Mouse (Mus musculus) hindbrain, embryonic 12.5 days (tissue): ENCODE measurements at regions not wholly inside any gene's neighbourhood (a gene's known extent, or its start where the extent isn't known, plus 50 kb on each side); places are given as distances from the start of the nearest gene placed in this dataset.

ENCODE experiments used
- ATAC-seq: fragments of 200-750 bp; cut with Nextera tagmentation; 2 replicates; pipeline ENCODE4 v1.8.0; 2017; ENCODE audit warnings: moderate TSS enrichment; ENCODE audit not compliant: low FRiP score
- H3K27ac ChIP-seq: fragments of 300-500 bp; sonication (generic); 2 replicates; pipeline ENCODE4 v1.5.1; 2016; ENCODE audit warnings: mild to moderate bottlenecking
- H3K27me3 ChIP-seq: fragments of 300-500 bp; sonication (generic); 2 replicates; pipeline ENCODE4 v1.6.1; 2016; ENCODE audit warnings: mild to moderate bottlenecking
- H3K36me3 ChIP-seq: fragments of 300-500 bp; sonication (generic); 2 replicates; pipeline ENCODE4 v1.6.1; 2016; ENCODE audit warnings: mild to moderate bottlenecking
- H3K4me1 ChIP-seq: fragments of 300-500 bp; sonication (generic); 2 replicates; pipeline ENCODE4 v1.6.1; 2016
- H3K4me2 ChIP-seq: fragments of 300-500 bp; sonication (generic); replicated peaks from 2 replicates; pipeline ENCODE4 v1.6.1; 2016; ENCODE audit warnings: mild to moderate bottlenecking
- H3K4me3 ChIP-seq: fragments of 300-500 bp; sonication (generic); 2 replicates; pipeline ENCODE4 v1.5.1; 2016; ENCODE audit warnings: mild to moderate bottlenecking
- H3K9ac ChIP-seq: fragments of 300-500 bp; sonication (generic); 2 replicates; pipeline ENCODE4 v1.6.1; 2016; ENCODE audit warnings: mild to moderate bottlenecking, moderate library complexity
- H3K9me3 ChIP-seq: fragments of 300-500 bp; sonication (generic); replicated peaks from 2 replicates; pipeline ENCODE4 v1.6.1; 2016; ENCODE audit warnings: mild to moderate bottlenecking
- WGBS: fragments of 180-500 bp; shearing (Covaris S2); methylation state at CpG from one replicate; pipeline ENCODE4 v1.1.7; 2016; 5-methylcytosine and 5-hydroxymethylcytosine counted together

DNA sequence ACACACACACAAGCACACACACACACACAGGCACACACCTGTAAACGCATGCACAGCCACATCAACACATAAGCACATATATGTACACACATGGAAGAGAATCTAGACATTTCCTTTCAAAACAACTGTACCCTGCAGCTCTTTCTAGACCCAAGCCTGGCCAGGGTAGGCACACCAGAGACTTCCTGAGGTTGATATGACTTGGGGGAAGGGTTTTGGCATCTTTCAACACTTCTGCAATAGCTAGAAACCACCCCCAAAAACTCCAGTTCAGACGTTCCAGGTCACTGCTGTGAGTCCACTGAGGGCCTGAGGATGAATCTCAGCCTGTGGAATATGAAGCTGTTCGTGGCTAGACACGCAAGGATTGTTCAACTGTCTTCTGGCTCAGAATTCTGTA is 632.6 kb downstream of the Insc start:
- Histone ChIP-seq H3K9me3 (no peaks in the 10 kb centered on the region; the same call in 1 of the 2 replicates), H3K4me2 (no peak overlapping the region), H3K27me3 (no peaks in the 10 kb centered on the region; the same call in 1 of the 2 replicates), H3K4me3 (no peak overlapping the region), H3K9ac (no peak overlapping the region), H3K4me1 (peaks cover 2% of the 10 kb centered on the region), H3K36me3 (no peaks in the 10 kb centered on the region), H3K27ac (no peak overlapping the region)
- no peak for ATAC-seq
- 82% methylated on average over 4 of the region's 4 CpGs for WGBS

DNA sequence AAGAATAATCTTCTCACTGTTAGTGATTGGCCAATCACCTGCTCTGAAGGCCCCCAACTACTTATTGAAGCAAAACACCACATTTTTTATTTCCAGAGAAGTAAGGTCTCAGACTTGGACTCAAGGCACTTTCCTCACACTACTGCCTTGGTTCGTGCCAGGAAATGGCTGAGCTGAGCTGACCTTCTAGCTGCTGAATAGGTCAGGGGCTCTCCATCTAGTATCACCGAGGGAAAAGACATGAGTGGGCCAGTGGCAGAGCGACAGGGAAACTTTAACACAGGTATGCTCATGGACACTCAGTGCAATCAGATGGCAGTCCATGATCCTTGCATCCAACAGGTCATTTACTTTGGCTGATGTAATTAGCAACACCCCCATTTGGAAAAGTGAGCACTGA is 635.3 kb downstream of the Insc start:
- no peak overlapping the region for H3K9ac ChIP-seq
- peaks cover 6% of the 10 kb centered on the region for H3K4me1 ChIP-seq
- no peak overlapping the region for H3K4me3 ChIP-seq
- no peak overlapping the region for H3K4me2 ChIP-seq
- no peaks in the 10 kb centered on the region; the same call in 1 of the 2 replicates for H3K9me3 ChIP-seq
- ATAC-seq, result no peak
- no peaks in the 10 kb centered on the region for H3K36me3 ChIP-seq
- no peaks in the 10 kb centered on the region; the same call in 1 of the 2 replicates for H3K27me3 ChIP-seq
- no peak overlapping the region for H3K27ac ChIP-seq
- WGBS, result 81% methylated on average over 3 of the region's 3 CpGs

DNA sequence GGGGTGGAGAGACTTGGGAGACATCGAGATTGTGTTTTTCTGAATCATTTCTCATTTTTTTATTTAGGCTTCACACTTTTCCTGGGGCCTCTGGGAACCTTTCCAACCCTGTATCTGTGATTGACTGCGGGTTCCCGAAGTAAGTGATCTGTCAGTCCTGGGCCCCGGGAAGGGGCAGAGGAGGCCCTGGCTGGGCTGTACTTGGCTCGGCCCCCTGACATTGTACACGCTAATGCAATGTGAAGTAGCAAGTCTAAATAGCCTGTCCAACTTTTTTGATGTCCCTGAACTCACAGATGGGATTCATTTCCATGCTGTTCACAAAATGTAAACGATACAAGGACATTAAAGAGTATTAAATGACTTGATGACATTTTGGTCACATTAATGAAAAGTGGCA is 636.1 kb downstream of the Insc start:
- H3K4me1 ChIP-seq, result peaks cover 6% of the 10 kb centered on the region
- no peak overlapping the region for H3K4me3 ChIP-seq
- no peak overlapping the region for H3K9ac ChIP-seq
- no peaks in the 10 kb centered on the region; the same call in 1 of the 2 replicates for H3K9me3 ChIP-seq
- 58% methylated on average over 7 of the region's 7 CpGs for WGBS
- no peak overlapping the region for H3K4me2 ChIP-seq
- no peak overlapping the region for H3K27ac ChIP-seq
- no peaks in the 10 kb centered on the region; the same call in 1 of the 2 replicates for H3K27me3 ChIP-seq
- ATAC-seq, result no peak
- no peaks in the 10 kb centered on the region for H3K36me3 ChIP-seq

DNA sequence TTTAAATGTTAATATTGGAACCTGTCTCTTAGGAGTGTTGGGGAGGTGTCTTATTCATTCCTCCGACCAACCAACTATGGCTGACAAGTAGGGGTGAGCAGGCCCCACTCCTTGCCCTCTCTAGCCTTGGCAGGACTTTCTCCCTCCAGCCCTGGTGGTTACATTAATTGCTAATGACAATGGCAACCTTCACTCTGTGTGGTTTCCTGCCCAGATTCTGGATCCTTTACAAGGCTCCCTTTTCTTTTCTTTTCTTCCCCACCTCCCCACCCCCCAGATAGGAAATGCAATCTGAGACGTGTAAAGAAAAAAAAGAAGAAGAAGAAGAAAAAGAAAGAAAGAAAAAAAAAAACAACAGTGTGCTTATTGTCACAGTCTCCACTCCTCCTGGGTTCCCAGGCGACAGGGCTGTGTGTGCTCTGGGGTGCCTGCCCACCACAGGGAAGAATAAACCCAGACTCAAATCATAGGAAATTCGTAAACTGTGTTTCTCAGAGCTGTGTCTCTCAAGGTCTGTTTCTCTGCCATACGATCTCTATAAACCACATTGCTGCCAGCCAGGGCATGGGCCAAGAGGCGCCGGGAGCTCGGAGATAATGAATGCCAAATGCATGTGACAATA is 637.6 kb downstream of the Insc start:
- peak overlapping the region; percentile 55; the same call in 1 of the 2 replicates for H3K27ac ChIP-seq
- H3K36me3 ChIP-seq, result no peaks in the 10 kb centered on the region
- WGBS, result 35% methylated on average over 8 of the region's 8 CpGs
- H3K4me3 ChIP-seq, result no peak overlapping the region
- ATAC-seq, result no peak
- no peaks in the 10 kb centered on the region for H3K9me3 ChIP-seq
- H3K27me3 ChIP-seq, result no peaks in the 10 kb centered on the region
- H3K4me1 ChIP-seq, result peaks cover 6% of the 10 kb centered on the region
- no peak overlapping the region for H3K9ac ChIP-seq
- H3K4me2 ChIP-seq, result no peak overlapping the region

DNA sequence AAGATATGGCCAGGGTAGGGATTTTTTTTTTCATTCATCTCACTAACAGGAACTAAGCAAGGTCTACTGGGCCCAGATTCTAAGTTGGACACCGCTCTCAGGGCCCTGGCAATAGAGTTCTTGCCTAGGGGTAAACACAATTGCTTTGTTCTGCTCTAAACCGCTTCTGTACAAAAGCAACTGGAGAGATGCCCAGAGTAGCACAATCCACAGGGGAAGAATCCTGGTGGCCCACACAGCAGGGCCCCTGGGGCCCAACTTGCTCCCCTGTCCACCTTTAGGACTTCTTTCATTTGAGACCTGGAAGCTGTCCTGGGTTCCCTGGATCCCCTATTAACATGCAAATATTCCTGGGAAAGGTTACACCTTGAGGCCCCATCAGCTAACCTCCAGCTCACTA is 639.4 kb downstream of the Insc start:
- Histone ChIP-seq H3K27me3 (peaks cover 3% of the 10 kb centered on the region; the same call in 1 of the 2 replicates), H3K9ac (no peak overlapping the region), H3K27ac (no peak overlapping the region), H3K9me3 (no peaks in the 10 kb centered on the region), H3K4me2 (no peak overlapping the region), H3K36me3 (no peaks in the 10 kb centered on the region), H3K4me1 (peaks cover 6% of the 10 kb centered on the region), H3K4me3 (no peak overlapping the region)
- 49% methylated on average over 2 of the region's 2 CpGs for WGBS
- ATAC-seq, result no peak

DNA sequence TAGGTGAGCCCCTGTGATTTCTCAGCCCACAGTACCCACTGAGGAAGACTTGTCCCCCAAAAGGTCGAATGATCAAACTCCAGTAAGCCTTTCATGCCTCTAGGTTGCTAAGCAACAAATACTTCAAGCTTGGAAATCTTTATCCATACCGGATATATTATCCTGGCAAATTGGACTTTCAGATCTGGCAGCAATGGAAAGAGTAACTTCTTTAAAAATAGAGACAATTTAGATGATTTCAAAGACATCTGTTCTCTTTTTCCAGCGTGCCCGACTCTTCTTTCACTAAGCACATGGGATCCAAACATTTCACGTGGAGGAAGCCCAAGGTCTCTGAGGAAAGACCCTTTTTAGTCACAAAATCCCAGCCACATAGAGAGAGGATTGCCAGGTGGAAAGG is 645.4 kb downstream of the Insc start:
- H3K4me3 ChIP-seq, result no peak overlapping the region
- peaks cover 6% of the 10 kb centered on the region; the same call in 1 of the 2 replicates for H3K27me3 ChIP-seq
- ATAC-seq, result no peak
- H3K9ac ChIP-seq, result no peak overlapping the region
- 72% methylated on average over 5 of the region's 5 CpGs for WGBS
- H3K4me1 ChIP-seq, result 0 out of 2 replicates have a peak, but pooled peaks cover 2% of the 10 kb centered on the region
- H3K9me3 ChIP-seq, result no peaks in the 10 kb centered on the region
- no peak overlapping the region for H3K27ac ChIP-seq
- H3K36me3 ChIP-seq, result no peaks in the 10 kb centered on the region
- H3K4me2 ChIP-seq, result no peak overlapping the region

DNA sequence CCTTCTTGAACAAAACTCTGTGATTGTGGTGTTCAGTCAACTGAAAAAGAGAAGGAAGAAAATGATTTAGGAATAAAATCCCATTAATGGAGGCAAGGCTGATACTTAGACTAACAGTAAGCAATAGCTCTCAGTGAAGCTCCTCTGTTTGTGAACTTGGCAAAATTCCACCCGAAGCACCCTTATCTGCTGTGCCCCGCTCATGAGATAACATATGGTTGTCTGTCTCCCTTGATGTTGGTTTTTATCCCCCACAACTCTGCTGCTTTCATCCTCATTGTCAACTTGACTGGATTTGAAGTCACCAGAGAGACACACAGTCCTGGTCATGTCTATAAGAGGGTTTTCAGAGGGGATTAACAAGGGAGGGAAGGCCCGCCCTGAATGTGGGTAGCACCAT is 646.1 kb downstream of the Sox6 start:
- Histone ChIP-seq H3K9ac (no peak overlapping the region), H3K9me3 (no peaks in the 10 kb centered on the region), H3K4me3 (no peak overlapping the region), H3K27ac (no peak overlapping the region), H3K4me2 (no peak overlapping the region), H3K36me3 (no peaks in the 10 kb centered on the region), H3K27me3 (peaks cover 6% of the 10 kb centered on the region; the same call in 1 of the 2 replicates), H3K4me1 (0 out of 2 replicates have a peak, but pooled peaks cover 2% of the 10 kb centered on the region)
- no peak for ATAC-seq
- 84% methylated on average over 3 of the region's 3 CpGs for WGBS

DNA sequence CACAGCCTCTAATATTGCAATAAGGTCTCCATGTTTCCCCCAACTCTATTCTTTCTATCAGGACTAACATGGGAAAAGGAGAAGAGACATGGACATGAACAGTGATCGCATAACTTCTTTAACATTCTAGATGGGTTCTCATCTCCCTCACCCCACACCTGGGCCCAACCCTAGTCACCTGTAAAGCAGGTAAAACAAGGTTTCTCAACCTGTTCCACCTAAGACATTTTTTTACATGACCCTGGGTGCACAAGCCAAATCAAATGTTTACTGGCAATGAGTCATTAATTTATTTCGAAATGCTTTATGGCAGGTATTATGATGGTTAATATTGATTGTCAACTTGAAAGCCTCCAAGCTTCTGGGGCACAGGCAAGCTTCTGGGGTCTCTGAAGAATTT is 640.4 kb downstream of the Sox6 start:
- no peaks in the 10 kb centered on the region for H3K9me3 ChIP-seq
- ATAC-seq, result no peak
- no peak overlapping the region for H3K27ac ChIP-seq
- no peaks in the 10 kb centered on the region for H3K4me1 ChIP-seq
- no peak overlapping the region for H3K4me3 ChIP-seq
- no peaks in the 10 kb centered on the region for H3K27me3 ChIP-seq
- 91% methylated on average over 2 of the region's 2 CpGs for WGBS
- no peak overlapping the region for H3K4me2 ChIP-seq
- no peak overlapping the region for H3K9ac ChIP-seq
- H3K36me3 ChIP-seq, result no peaks in the 10 kb centered on the region

DNA sequence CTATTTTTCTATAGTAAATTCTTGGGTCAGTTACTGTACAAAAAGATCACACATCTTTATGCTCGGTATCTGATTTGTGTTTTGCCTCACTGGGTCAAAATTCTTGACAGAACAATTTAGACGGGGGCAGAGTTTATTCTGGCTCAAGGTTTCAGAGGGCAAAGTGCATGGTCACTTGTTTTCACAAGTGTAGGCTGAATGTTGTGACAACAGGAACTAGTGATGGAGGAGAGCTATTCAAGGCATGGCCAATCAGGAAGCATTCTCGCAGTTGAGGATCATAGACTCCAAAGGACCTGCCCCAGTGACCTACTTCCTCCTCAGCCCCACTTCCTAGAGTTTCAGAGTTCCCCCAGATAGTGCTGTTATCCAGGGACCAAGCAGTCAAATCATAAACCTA is 639.1 kb downstream of the Sox6 start:
- Histone ChIP-seq H3K9me3 (no peaks in the 10 kb centered on the region), H3K4me3 (no peak overlapping the region), H3K4me1 (no peaks in the 10 kb centered on the region), H3K27ac (no peak overlapping the region), H3K36me3 (no peaks in the 10 kb centered on the region), H3K27me3 (no peaks in the 10 kb centered on the region), H3K9ac (no peak overlapping the region), H3K4me2 (no peak overlapping the region)
- no peak for ATAC-seq
- WGBS, result 57% methylated on average over 3 of the region's 3 CpGs

DNA sequence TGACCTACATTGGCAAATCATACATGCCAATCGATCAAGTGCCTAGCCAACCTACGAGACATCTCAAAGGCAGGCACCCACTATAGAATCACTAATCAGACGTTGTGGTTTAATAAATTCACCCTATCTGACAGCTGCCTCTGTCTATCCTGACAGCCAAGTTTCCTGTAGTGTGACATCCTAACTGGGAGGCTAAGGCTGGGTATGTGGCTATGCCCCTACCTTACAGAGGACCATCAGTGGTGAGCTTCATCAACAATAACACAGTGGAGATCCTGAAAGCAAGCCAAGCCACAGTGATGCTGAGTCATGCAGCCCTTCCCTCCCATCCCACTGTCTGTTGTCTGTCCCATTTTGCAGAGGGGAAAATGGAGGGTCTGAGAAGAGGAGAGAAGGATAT is 630.7 kb downstream of the Sox6 start:
- 78% methylated on average over 3 of the region's 3 CpGs for WGBS
- H3K9me3 ChIP-seq, result no peaks in the 10 kb centered on the region
- no peaks in the 10 kb centered on the region for H3K27me3 ChIP-seq
- no peak overlapping the region for H3K4me2 ChIP-seq
- no peaks in the 10 kb centered on the region for H3K36me3 ChIP-seq
- peaks cover 12% of the 10 kb centered on the region for H3K4me1 ChIP-seq
- H3K4me3 ChIP-seq, result no peak overlapping the region
- H3K9ac ChIP-seq, result no peak overlapping the region
- no peak overlapping the region for H3K27ac ChIP-seq
- ATAC-seq, result no peak

DNA sequence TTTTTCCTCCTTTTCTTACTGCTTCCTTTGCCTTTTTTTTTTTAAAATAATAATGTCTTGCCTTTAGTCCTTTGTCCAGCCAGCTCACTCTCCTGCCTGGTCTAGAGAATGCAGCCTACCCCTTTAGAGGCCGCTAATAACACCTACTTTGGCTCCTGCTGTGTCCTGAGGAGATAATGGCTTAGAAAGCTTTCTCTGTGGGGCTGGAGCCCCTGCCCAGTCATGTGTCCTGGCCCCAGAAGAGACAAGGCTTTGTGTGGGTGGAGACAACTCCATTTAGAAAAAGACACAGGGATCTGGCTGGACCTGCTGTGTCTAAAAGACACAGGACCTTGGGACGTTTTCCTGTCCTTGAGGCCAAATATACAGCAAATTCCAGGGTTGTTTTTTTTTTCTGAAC is 629.7 kb downstream of the Sox6 start:
- no peaks in the 10 kb centered on the region; the same call in 1 of the 2 replicates for H3K27me3 ChIP-seq
- no peak overlapping the region for H3K4me3 ChIP-seq
- no peak overlapping the region for H3K27ac ChIP-seq
- H3K4me1 ChIP-seq, result peaks cover 12% of the 10 kb centered on the region
- no peak for ATAC-seq
- H3K9me3 ChIP-seq, result no peaks in the 10 kb centered on the region
- no peak overlapping the region for H3K9ac ChIP-seq
- H3K36me3 ChIP-seq, result no peaks in the 10 kb centered on the region
- 7% methylated on average over 2 of the region's 2 CpGs for WGBS
- no peak overlapping the region for H3K4me2 ChIP-seq

DNA sequence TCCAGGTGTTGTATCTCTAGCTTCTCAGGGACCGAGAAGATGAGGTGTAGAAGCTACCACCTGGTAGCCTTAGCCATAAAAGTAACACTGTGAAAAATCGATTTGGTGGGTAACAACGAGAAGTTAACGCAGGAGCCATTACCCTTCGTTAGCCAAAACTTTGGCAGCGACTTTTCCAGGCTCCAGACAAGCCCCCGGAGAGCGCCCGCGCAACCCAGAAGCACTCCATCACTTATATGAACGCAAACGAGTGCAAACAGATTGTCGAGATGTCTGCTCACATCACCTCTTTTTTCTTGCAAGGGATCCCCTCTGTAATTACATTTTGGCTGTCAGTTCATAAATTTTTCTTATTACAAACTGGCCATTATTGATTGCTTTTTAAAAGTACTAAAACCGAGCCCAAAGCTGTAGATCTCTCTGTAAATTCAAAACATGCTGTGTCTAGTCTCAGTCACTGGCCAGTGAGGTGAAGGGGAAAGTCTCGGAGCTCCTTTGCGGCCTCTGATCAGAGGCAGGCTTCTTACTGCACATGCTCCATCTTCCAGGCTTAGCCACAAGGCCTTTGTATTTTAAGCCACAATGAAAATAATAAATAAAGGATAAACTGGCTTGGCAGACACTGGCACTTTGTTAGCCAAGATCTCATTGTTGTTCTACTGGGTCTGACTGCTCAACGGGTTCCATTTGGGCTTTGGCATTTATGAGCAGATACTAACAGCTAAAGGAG is 627.9 kb downstream of the Sox6 start:
- no peak overlapping the region for H3K4me2 ChIP-seq
- H3K27ac ChIP-seq, result no peak overlapping the region
- H3K4me1 ChIP-seq, result peaks cover 16% of the 10 kb centered on the region
- ATAC-seq, result no peak
- no peaks in the 10 kb centered on the region for H3K36me3 ChIP-seq
- WGBS, result 78% methylated on average over 17 of the region's 17 CpGs
- H3K9ac ChIP-seq, result no peak overlapping the region
- no peaks in the 10 kb centered on the region; the same call in 1 of the 2 replicates for H3K27me3 ChIP-seq
- H3K4me3 ChIP-seq, result no peak overlapping the region
- H3K9me3 ChIP-seq, result no peaks in the 10 kb centered on the region

DNA sequence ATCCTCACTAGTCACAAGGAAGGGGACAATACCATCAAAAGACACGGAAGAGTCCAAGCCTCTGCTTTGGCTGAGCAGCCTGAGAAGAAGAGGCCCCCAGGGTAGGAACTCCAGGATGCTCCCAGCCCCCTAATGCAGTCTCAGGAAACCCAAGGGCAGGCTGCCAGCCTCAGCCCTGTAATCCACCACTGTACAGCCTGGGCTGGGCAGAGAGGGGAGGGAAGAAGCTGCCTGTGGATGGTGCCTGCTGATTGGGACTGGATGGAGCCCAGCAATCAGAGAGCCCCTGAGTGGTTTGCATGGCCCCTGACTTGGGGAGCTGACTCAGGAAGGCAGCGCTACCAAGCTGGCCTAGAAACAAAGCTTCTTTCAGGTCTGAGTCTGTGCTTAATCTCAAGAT is 627.1 kb downstream of the Sox6 start:
- no peak; the same call in 1 of the 2 replicates for ATAC-seq
- Histone ChIP-seq H3K4me3 (no peak overlapping the region), H3K4me2 (no peak overlapping the region), H3K4me1 (peaks cover 14% of the 10 kb centered on the region), H3K36me3 (no peaks in the 10 kb centered on the region), H3K27ac (no peak overlapping the region), H3K9ac (no peak overlapping the region), H3K9me3 (no peaks in the 10 kb centered on the region), H3K27me3 (peaks cover under 1% of the 10 kb centered on the region)
- WGBS, result 76% methylated on average over 2 of the region's 2 CpGs
